Mouse (Mus musculus): Measurements from ENCODE around the gene Fpr2. TPM values are rescaled to one million over a fixed set of nuclear protein-coding genes. Genes with fewer than 3 reads are reported as not detected.

Fpr2 gene
- polyA plus RNA-seq, 1 experiment from 2014 or later, result 0.19 TPM

- no peaks in the 10 kb centered on the region for H3K4me1 ChIP-seq (replicated peaks; ENCODE audit: control insufficient read depth, insufficient read depth)
- H3K9ac ChIP-seq (ENCODE audit: low read length), result no peak overlapping the region
- 82% methylated on average over 2 of the region's 2 CpGs for WGBS
- ATAC-seq (ENCODE audit: low FRiP score, low TSS enrichment) (no peak), DNase-seq (ENCODE audit: low spot score) (no peak)
- H3K4me2 ChIP-seq (replicated peaks; ENCODE audit: low read depth), result no peak overlapping the region
- no peaks in the 10 kb centered on the region for H3K36me3 ChIP-seq (ENCODE audit: control insufficient read depth, insufficient read depth, low read length)
- TF ChIP-seq CTCF (IDR thresholded peaks at IDR 0.05; ENCODE audit: low read depth), result no peak
- TF ChIP-seq EP300 (optimal IDR thresholded peaks at IDR 0.05), result no peak
- no peak overlapping the region for H3K4me3 ChIP-seq (ENCODE audit: low read depth, low read length)
- H3K27ac ChIP-seq (replicated peaks), result no peak overlapping the region
- H3K27me3 ChIP-seq (ENCODE audit: control insufficient read depth, insufficient read depth, low read length), result no peaks in the 10 kb centered on the region
- H3K9me3 ChIP-seq (ENCODE audit: control insufficient read depth, low read length), result no peaks in the 10 kb centered on the region
Measured at GRCm38 (mm10) chr17:17871697-17872096, 15.9 kb upstream of the Fpr2 start.

GRCm38 (mm10) chr17:17879347-17879746 is 8.3 kb upstream of the Fpr2 start:
- 67% methylated on average over 1 of the region's 1 CpGs for WGBS
- no peaks in the 10 kb centered on the region for H3K27me3 ChIP-seq (ENCODE audit: control insufficient read depth, insufficient read depth, low read length)
- H3K36me3 ChIP-seq (ENCODE audit: control insufficient read depth, insufficient read depth, low read length), result no peaks in the 10 kb centered on the region
- no peak overlapping the region for H3K27ac ChIP-seq (replicated peaks)
- no peak overlapping the region for H3K4me2 ChIP-seq (replicated peaks; ENCODE audit: low read depth)
- no peak overlapping the region for H3K4me3 ChIP-seq (ENCODE audit: low read depth, low read length)
- ATAC-seq (ENCODE audit: low FRiP score, low TSS enrichment) (no peak), DNase-seq (ENCODE audit: low spot score) (no peak)
- TF ChIP-seq CTCF (IDR thresholded peaks at IDR 0.05; ENCODE audit: low read depth) (no peak), EP300 (optimal IDR thresholded peaks at IDR 0.05) (no peak)
- H3K9me3 ChIP-seq (ENCODE audit: control insufficient read depth, low read length), result no peaks in the 10 kb centered on the region
- H3K4me1 ChIP-seq (replicated peaks; ENCODE audit: control insufficient read depth, insufficient read depth), result no peaks in the 10 kb centered on the region
- no peak overlapping the region for H3K9ac ChIP-seq (ENCODE audit: low read length)

- TF ChIP-seq CTCF (IDR thresholded peaks at IDR 0.05; ENCODE audit: low read depth) (no peak), EP300 (optimal IDR thresholded peaks at IDR 0.05) (no peak)
- Histone ChIP-seq H3K27me3 (ENCODE audit: control insufficient read depth, insufficient read depth, low read length) (no peaks in the 10 kb centered on the region), H3K36me3 (ENCODE audit: control insufficient read depth, insufficient read depth, low read length) (no peaks in the 10 kb centered on the region), H3K4me3 (ENCODE audit: low read depth, low read length) (no peak overlapping the region), H3K9ac (ENCODE audit: low read length) (no peak overlapping the region), H3K4me2 (replicated peaks; ENCODE audit: low read depth) (no peak overlapping the region), H3K9me3 (ENCODE audit: control insufficient read depth, low read length) (no peaks in the 10 kb centered on the region), H3K27ac (replicated peaks) (no peak overlapping the region), H3K4me1 (replicated peaks; ENCODE audit: control insufficient read depth, insufficient read depth) (no peaks in the 10 kb centered on the region)
- DNase-seq (ENCODE audit: low spot score) (no peak), ATAC-seq (ENCODE audit: low FRiP score, low TSS enrichment) (no peak)
- WGBS, result 71% methylated on average over 3 of the region's 3 CpGs
Measured at GRCm38 (mm10) chr17:17882672-17883071, 5.0 kb upstream of the Fpr2 start.

GRCm38 (mm10) chr17:17883840-17884239 is 3.8 kb upstream of the Fpr2 start, which contains the start of gene Fpr1:
TSS of gene Fpr1 (minus strand) at chr17:17883940.
- WGBS, result 52% methylated on average over 1 of the region's 1 CpGs
- TF ChIP-seq CTCF (IDR thresholded peaks at IDR 0.05; ENCODE audit: low read depth) (no peak), EP300 (optimal IDR thresholded peaks at IDR 0.05) (no peak)
- Histone ChIP-seq H3K4me3 (ENCODE audit: low read depth, low read length) (no peak within 1 kb of the TSS), H3K27ac (replicated peaks) (no peak within 1 kb of the TSS), H3K4me2 (replicated peaks; ENCODE audit: low read depth) (no peak within 1 kb of the TSS), H3K27me3 (ENCODE audit: control insufficient read depth, insufficient read depth, low read length) (no peaks in the 10 kb centered on the region), H3K4me1 (replicated peaks; ENCODE audit: control insufficient read depth, insufficient read depth) (no peaks in the 10 kb centered on the region), H3K9me3 (ENCODE audit: control insufficient read depth, low read length) (no peaks in the 10 kb centered on the region), H3K36me3 (ENCODE audit: control insufficient read depth, insufficient read depth, low read length) (no peaks in the 10 kb centered on the region), H3K9ac (ENCODE audit: low read length) (no peak within 1 kb of the TSS)
- DNase-seq (ENCODE audit: low spot score) (no peak), ATAC-seq (ENCODE audit: low FRiP score, low TSS enrichment) (no peak)

- no peaks in the 10 kb centered on the region for H3K27me3 ChIP-seq (ENCODE audit: control insufficient read depth, insufficient read depth, low read length)
- ATAC-seq (ENCODE audit: low FRiP score, low TSS enrichment), result no peak
- H3K9me3 ChIP-seq (ENCODE audit: control insufficient read depth, low read length), result no peaks in the 10 kb centered on the region
- no peak overlapping the region for H3K9ac ChIP-seq (ENCODE audit: low read length)
- 69% methylated on average over 2 of the region's 2 CpGs for WGBS
- no peak for DNase-seq (ENCODE audit: low spot score)
- no peaks in the 10 kb centered on the region for H3K36me3 ChIP-seq (ENCODE audit: control insufficient read depth, insufficient read depth, low read length)
- no peak overlapping the region for H3K4me3 ChIP-seq (ENCODE audit: low read depth, low read length)
- TF ChIP-seq EP300 (optimal IDR thresholded peaks at IDR 0.05) (no peak), CTCF (IDR thresholded peaks at IDR 0.05; ENCODE audit: low read depth) (no peak)
- no peaks in the 10 kb centered on the region for H3K4me1 ChIP-seq (replicated peaks; ENCODE audit: control insufficient read depth, insufficient read depth)
- H3K4me2 ChIP-seq (replicated peaks; ENCODE audit: low read depth), result no peak overlapping the region
- no peak overlapping the region for H3K27ac ChIP-seq (replicated peaks)
Measured at GRCm38 (mm10) chr17:17889732-17890425, 2.3 kb downstream of the Fpr2 start.

- Histone ChIP-seq H3K36me3 (ENCODE audit: control insufficient read depth, insufficient read depth, low read length) (no peaks in the 10 kb centered on the region), H3K9me3 (ENCODE audit: control insufficient read depth, low read length) (no peaks in the 10 kb centered on the region), H3K4me2 (replicated peaks; ENCODE audit: low read depth) (no peak overlapping the region), H3K27me3 (ENCODE audit: control insufficient read depth, insufficient read depth, low read length) (no peaks in the 10 kb centered on the region), H3K4me1 (replicated peaks; ENCODE audit: control insufficient read depth, insufficient read depth) (no peaks in the 10 kb centered on the region), H3K9ac (ENCODE audit: low read length) (no peak overlapping the region), H3K4me3 (ENCODE audit: low read depth, low read length) (no peak overlapping the region), H3K27ac (replicated peaks) (no peak overlapping the region)
- no peak for ATAC-seq (ENCODE audit: low FRiP score, low TSS enrichment)
- no peak for TF ChIP-seq EP300 (optimal IDR thresholded peaks at IDR 0.05)
- TF ChIP-seq CTCF (IDR thresholded peaks at IDR 0.05; ENCODE audit: low read depth), result peak; percentile 86
- no peak for DNase-seq (ENCODE audit: low spot score)
- 2% methylated on average over 4 of the region's 4 CpGs for WGBS
Measured at GRCm38 (mm10) chr17:17896039-17896438, 8.4 kb downstream of the Fpr2 start.
